Mouse (Mus musculus) heart, adult 8-10 months (tissue): ENCODE data around the gene Defb45. TPM values are rescaled to one million over a fixed set of nuclear protein-coding genes. Genes with fewer than 3 reads are reported as not detected.

Experiments used
- DNase-seq: peaks from one replicate; pipeline ENCODE4 v3.0.0; 2022; ENCODE audit warnings: low spot score
- total RNA-seq, 4 experiments: library from RNA; stranded (reverse); gene quantifications; 2 replicates each; pipeline ENCODE4 v1.2.4; 2022

Gene Defb45
- total RNA-seq, 4 experiments from 2014 or later, result not detected

DNA sequence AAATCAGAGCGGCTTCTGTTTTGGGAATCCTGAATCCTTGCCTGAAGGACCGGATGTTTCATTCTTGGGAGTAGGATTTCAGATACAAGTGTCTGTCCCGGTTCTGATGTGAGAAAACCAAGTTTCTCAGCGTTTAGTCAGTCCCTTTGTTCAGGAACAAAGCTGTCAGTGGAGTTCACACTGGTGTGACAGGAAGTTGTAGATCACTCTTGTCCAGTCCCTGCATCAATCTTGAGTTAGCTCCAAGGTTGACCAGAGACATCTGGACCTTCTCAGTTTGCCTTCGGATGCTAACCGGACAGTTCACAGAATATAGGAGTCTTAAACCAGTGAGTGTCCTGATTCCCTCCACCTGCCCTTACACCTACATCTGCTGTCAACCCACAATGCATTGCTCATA, 8.5 kb upstream of the Defb45 start:
- DNase-seq, result no peak

DNA sequence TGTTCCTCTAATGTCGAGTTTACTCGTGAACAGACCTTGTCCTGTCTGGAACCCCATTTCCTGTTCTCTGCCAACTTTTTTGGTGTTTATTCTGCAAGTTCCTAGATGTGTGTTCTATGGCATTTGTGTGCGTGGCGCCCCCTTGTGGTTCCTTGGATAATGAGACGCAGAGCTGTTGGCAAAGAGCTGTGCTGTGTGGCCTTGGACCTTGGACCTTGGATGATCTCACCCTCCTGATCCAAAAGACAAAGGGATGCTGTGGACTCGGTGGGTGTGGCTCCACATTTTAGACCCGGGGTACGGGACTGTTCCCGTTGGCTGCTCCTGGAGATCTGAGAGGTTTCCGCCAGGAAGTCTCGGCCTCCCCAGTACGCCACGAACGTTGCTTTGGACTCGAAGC, 4.9 kb upstream of the Defb45 start, which contains the start of gene Defb36:
Defb36 (plus strand) TSS at position 271 of the 400 bp plus-strand sequence.
- DNase-seq, result no peak

DNA sequence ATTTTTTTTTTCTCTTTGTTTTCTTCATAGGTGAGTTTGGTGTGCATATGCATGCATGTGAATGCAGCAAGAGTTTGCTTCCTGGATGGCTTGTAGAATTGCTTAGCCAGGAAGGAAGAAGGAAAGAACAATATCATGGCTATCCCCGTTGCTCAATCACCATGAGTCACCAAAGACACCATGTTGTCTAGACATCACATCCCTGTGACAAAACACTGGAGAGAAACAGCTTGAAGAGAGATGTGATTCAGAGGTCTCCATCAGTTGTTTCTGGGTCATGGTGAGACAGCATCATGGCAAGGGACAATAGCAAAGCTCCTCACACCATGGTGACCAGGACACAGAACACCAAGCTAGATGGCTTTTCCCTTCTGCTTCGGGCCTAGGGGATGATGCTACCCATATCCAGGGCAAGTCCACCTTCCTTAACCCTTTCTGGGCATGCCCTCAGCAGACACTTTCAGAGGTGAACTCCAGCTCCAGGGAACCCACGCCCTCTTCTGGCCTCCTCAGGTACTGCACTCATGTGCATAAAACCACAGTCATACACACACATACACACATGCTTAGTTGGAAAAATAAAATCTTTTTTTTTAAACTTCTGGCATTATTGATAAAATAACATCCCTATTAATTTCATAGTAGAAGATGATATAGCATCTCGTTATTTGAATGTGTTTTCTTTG, 2.2 kb upstream of the Defb45 start:
- DNase-seq, result no peak

DNA sequence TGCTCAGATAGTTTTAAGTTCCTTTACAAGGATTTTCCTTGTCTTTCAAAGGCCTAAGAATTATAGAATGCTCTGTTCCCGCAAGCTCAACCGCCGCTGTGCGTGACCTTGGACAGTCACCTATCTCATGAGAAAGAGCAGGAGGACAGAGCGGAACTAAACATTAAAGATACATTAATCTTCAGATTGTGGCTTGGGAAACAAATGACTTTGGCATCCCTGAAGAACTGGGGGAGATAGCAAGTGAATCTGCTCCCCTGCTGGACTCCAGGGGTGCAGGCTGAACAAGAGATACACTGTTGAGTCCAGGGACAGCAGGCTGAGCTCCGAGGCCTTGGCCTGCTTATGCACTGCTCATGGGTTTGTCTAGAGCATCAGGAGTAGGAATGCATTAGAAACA, 877 bp upstream of the Defb45 start:
- no peak for DNase-seq

DNA sequence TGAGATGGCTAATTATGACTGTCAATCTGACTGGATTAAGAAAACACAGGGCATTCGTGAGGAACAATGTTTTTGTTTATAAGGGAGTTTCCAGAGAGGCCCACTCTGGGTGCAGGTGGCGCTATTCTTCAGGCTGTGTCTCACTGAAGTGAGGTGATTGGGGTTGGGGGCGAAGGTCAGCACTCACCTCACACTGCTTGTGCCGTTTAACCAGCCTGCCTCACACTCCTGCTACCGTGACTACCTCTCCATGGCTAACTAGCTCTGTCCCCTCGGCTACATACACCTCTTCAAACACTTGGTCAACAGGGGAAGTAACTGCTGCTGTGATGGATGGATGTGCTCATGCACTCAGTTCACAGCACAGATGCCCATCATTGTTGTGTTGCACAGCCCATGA, 10.2 kb downstream of the Defb45 start:
- DNase-seq, result no peak

DNA sequence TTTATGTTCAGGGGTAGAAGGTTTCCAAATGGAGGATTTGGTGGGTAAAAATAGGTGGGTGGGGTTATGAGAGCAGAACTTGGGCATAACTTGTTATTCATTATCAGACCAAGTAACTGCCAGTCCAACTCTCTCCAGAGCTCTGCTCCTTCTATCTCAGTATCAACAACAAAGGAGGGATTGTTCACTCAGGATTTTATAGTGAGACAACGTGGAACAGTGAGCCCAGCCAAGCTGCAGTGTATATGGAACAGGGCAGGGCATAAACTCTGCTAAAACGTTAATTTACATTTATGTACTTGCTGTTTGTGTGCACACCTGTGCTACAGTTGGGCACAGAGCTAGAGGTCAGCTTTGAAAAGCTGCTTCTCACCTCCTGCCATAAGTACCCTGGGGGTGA, 10.7 kb downstream of the Defb45 start:
- no peak for DNase-seq

DNA sequence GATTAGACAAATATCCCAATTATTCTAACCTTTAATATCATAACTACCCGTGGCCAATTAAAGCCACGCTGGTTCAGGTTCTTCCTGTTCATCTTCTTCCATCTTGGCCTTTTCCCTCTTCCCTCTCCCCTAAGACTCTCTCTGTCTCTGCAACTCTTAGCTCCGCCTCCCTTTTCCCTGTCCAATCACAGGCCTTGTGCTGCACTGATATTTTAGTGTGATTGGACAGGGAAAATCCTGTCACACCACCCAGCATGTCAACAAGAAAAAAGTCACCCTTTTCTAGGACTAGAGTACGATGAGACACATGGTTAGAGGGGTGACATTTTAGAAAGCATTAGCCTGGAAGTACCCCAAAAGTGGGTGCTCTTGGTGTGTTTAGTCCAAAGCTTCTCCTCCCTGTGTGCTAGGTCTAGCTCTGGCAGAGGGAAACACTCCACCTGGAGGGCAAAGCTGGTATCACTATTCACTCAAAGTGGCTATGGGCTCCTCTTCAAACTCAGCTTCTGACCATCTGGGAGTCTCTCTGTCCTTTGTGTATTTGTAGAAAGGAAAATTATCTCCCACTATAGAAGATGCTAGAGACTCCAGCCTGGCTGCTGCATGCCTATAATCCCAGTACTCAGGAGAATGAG, 12.2 kb downstream of the Defb45 start:
- no peak for DNase-seq

DNA sequence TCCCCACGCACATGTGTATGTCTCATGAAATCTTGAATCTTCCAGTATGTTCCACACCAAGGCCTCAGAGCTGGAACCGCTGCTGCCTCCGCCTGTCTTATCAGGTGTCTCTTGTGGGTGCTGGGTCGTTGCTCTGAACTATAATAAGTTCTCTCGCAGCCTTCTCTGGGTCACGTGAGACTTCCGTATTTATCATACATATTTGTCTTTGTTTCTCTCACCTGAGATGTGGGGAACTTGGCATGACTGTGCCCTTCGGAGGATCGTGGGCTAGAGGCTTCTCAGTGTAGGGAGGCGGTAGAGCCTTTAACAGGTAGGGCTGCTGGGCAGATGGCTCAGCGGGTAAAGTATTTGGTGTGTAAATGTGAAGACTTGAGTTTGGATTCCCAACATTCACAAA, 18.6 kb downstream of the Defb45 start:
- DNase-seq, result no peak

DNA sequence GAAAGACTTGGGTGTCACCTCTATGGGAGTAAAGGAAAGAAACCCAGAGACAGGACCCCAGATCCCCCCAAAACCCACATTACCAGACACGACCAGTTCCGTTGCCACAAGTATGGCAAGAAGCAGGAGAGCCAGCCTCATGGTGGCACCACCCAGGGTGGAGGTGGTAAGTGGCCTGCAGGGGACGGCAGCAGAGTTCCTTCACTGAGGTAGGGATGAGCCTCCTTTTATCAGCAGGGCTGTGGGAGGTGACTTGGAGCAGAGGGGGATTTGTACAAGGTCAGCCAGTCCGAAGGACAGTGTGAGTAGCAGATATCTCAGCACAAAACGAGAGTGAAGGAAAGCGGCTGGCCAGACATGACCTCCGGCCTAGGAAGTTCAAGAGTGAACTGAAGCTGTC, 19.1 kb downstream of the Defb45 start, which contains the start of gene Defb19:
Defb19 (minus strand) TSS at position 206 of the 400 bp plus-strand sequence.
- DNase-seq, result no peak

DNA sequence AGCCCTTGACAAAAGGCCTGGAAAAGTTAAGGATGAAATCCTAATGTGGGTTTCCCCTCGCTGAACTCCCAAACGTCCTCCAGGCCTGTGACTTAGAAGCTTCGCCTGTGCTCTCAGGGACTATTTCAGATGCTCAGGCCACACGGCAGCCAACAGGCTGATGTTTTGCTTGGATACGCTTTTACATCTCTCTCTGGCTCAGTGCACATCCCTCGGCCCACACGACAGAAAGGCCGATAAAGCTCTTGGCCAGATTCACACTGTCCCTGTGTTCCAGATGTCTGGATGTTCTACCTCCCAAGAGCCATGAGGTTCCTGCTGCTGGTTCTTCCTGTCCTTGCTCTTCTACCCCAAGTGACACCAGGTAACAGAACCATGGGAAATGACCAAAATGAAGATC, 25.7 kb downstream of the Defb45 start:
- no peak for DNase-seq

DNA sequence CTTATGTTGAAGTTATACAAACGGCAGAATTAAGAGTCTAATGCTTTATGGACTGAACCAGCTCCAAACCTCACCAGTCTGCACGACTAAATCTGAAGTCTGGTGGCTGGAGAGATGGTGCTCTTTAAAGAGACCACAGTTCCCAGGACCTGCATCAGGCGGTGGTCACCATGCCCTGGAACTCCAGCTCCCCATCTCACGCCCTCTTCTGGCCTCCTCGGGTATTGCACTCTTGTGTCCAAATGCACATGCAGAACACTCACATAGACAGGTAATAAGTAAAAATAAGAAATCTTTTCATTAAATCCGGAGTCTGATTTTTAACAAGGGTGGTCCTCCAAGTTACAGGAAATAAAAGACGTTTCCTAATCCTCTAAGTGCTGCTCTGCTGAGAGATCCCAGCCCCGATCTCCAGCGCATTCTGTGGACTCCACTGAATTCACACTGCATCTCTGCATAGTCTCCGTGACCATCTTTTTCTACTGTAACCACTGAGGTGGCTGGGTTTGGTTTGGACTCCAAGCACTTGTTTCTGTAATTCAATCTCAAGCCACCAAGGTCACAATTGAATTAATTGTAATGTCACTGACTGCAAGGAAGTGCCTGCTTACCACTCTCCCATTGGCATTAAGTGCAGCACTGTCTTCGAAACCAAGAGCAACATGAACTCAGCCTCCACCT, 26.9 kb downstream of the Defb45 start, which contains the start of gene Defb21:
Defb21 (plus strand) TSS at position 631 of the 681 bp plus-strand sequence.
- DNase-seq, result no peak

DNA sequence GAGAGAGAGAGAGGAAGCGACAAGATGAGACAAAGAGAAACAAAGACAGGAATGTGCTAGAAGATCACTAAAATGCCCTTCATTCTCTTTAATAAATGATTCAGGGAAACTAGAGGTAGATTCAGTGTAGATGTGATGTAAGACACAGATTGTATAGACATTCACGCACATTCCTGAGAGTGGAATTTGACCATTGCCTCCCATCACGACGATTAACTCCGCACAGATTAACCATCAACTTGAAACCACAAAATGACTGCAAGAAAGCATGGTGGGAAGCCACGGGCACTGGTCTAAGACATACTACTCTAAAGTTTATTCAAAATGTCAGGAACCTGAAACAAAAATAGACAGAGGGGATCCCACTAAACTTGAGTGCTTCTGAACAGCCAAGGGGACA, 28.9 kb downstream of the Defb45 start:
- DNase-seq, result no peak

DNA sequence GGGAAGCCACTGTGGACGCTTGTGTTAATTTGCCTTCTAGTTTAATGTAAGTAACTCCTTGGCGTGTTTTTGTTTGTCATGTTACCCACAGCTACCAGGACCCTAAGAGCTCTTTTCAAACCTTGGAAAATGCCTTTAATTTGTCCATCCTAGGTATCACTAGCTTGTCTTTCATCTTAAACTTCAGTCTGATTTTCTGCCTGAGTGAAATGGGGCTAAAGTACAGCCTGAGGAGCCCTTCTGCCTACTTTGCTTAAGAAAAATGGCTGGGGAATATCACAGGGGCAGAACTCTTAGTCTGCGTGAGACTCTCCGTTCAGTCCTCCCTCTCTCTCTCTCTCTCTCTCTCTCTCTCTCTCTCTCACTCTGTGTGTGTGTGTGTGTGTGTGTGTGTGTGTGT, 29.3 kb downstream of the Defb45 start:
- DNase-seq, result no peak

DNA sequence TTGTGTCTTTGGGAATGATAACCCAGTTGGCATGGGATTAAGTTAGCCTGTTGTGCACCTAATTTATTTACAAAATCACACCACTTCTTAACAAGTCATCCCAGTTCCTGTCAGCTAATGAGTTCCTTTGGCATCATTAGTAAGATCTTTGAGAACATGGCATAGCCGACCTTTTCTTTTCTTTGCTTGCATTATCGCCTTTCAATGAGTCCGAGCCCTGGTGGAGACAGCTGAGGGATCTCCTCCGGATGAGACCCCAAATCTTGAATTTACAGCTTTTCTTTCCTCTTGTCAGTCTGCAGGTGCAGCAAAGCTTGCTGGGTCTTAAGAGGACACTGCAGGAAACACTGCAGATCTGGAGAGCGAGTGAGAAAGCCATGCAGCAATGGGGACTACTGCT, 30.2 kb downstream of the Defb45 start, which contains the start of gene Gm17416:
Gm17416 (plus strand) TSS at position 301 of the 400 bp plus-strand sequence.
- DNase-seq, result no peak

DNA sequence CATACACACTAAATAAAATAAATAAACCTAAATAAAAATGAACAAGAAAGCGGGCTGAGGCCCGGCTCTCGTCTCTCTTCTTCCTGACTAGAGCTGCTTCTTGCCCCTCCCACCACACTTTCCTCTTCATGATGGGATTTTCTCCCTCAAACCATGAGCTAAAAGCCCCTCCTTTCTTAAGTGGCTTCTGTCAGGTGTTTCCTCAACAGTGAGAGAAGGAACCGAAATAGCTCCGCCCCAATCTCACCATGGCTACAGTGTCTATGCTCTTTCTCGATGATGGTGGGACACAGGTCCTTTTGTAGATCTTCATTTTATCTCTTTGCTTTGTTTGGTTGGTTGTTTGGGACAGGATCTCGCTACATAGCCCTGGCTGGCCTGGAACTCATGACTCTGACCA, 42.5 kb downstream of the Defb45 start:
- DNase-seq, result no peak

DNA sequence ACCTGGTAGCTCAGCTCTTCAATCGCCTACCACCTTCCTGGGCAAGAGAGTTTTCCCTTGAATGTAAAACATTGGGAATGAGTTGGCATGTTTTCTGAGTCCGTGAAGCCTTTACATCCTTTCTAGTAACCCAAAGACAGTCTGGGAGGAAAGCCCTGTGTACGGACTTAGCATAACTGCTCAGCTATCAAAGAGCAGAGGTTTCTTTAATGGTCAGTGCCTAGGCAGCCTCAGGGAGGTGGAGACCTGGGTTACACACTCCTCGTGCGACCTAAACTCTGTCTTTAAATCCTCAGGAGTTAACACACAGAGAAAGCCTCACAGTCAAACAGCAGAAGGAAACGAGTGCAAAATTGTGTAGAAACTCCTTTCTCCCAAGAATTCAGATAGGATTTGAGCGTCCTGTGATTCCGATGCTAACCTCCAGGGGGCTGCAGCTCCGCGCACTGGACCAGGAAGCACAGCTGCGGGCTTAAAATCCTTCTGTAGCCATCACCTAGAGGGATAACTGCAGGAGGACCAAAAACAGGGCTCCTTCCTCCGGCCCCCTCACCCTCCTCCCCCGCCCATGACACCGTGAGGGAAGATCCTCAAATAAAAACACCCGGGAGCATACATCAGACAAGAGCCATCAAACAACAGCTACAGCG, 45.3 kb downstream of the Defb45 start:
- DNase-seq, result peak; percentile 13

DNA sequence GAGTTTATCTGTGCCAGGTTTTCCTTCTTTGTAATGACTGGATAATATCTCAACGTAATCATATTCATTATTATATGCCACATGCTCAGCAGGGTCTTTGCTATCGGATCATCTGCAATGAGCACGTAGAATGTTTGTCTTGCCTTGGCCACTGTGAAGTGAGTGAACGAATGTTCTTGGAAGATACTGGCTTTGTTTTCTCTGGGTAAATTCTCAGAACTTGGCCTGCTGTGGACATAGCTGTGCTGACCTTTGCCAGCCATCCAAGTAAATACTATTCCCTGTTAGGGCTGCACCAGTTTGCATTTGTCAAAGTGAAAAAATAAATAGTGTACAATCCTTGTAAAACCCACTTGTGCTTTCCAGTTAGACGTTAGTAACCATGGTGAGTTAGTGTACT, 51.1 kb downstream of the Defb45 start:
- DNase-seq, result no peak

DNA sequence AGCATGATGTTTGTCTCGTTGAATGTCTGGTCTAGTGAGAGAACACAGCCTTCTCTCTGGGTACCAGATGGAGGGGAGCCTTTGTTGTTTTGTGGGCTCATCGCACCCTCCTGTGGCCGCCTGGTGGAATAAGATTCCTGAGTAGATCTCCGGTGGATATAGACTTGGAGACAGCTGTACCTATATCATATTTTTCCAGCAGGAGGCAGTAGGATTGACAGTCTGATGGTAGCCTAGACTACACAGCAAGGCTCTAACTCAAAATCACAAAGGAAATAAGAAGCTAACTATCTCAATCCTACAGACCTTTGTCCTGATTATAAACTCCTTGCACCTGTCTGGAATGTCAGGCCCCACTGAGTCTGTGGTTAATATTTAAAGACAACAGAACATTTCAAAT, 54.5 kb downstream of the Defb45 start:
- DNase-seq, result no peak

DNA sequence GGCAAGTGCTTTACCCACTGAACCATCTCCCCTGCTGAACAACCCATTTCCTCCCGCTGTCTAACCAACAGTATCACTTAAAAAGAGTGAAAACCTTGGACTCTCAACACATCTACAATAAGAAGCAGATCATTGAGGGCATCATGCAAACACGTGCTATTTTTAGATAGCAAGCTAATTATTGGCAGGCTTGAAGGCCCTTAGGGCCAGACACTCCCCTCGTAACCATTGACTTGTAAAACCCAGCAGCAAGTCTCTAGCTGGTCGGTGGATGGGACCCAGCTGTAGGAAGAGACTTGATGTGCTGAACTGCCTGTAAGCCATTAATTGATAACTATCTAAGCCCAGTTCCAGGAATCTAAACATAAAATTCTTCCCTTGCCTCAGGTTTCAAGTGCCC, 55.7 kb downstream of the Defb45 start:
- no peak for DNase-seq
